Mouse (Mus musculus) heart, postnatal 0 days (tissue): Measurements from ENCODE around the gene Hoxd3. TPM values are rescaled to one million over a fixed set of nuclear protein-coding genes. Genes with fewer than 3 reads are reported as not detected.

ENCODE experiments used
- ATAC-seq: fragments of 200-750 bp; cut with Nextera tagmentation; 2 replicates; pipeline ENCODE4 v1.8.0; 2017; ENCODE audit warnings: low read depth, moderate number of reproducible peaks, moderate library complexity; ENCODE audit not compliant: insufficient read depth
- DNase-seq: peaks from one replicate; pipeline ENCODE4 v3.0.0-alpha.2; 2016; ENCODE audit warnings: low spot score
- H3K27ac ChIP-seq: fragments of 300-500 bp; sonication (generic); 2 replicates; pipeline ENCODE4 v1.5.1; 2014; ENCODE audit warnings: low read depth, mild to moderate bottlenecking
- H3K27me3 ChIP-seq: fragments of 300-500 bp; sonication (generic); 2 replicates; pipeline ENCODE4 v1.6.1; 2014; ENCODE audit warnings: low read length, mixed read lengths; ENCODE audit not compliant: control insufficient read depth, insufficient read depth
- H3K36me3 ChIP-seq: fragments of 300-500 bp; sonication (generic); replicated peaks from 2 replicates; pipeline ENCODE4 v1.6.1; 2014; ENCODE audit warnings: low read length, mixed read lengths; ENCODE audit not compliant: control insufficient read depth, insufficient read depth
- H3K4me1 ChIP-seq: fragments of 300-500 bp; sonication (generic); 2 replicates; pipeline ENCODE4 v1.6.1; 2014; ENCODE audit warnings: antibody characterized with exemption; ENCODE audit not compliant: control insufficient read depth, insufficient read depth
- H3K4me2 ChIP-seq: fragments of 300-500 bp; sonication (generic); 2 replicates; pipeline ENCODE4 v1.6.1; 2014; ENCODE audit warnings: low read depth, mild to moderate bottlenecking, low read length, moderate library complexity
- H3K4me3 ChIP-seq: fragments of 300-500 bp; sonication (generic); 2 replicates; pipeline ENCODE4 v1.5.1; 2014; ENCODE audit warnings: low read depth, low read length
- H3K9ac ChIP-seq: fragments of 300-500 bp; sonication (generic); replicated peaks from 2 replicates; pipeline ENCODE4 v1.6.1; 2014; ENCODE audit warnings: low read depth, low read length, mixed read lengths
- H3K9me3 ChIP-seq: fragments of 300-500 bp; sonication (generic); replicated peaks from 2 replicates; pipeline ENCODE4 v1.6.1; 2016; ENCODE audit warnings: low read length; ENCODE audit not compliant: control insufficient read depth
- CTCF ChIP-seq: IDR thresholded peaks from 2 replicates; pipeline ENCODE4 v1.5.1; 2016; ENCODE audit warnings: antibody characterized with exemption, control low read depth, low read depth
- EP300 ChIP-seq: IDR thresholded peaks from 2 replicates; pipeline ENCODE4 v1.6.1; 2016; ENCODE audit warnings: antibody characterized with exemption, low read depth
- WGBS: fragments of 180-500 bp; shearing (Covaris S2); extraction: QIAGEN DNeasy Blood & Tissue Kit; methylation state at CpG from one replicate; pipeline ENCODE4 v1.1.7; 2014; 5-methylcytosine and 5-hydroxymethylcytosine counted together
- polyA plus RNA-seq: library from polyadenylated mRNA; unstranded; fragments of >200 nt; fragmentation: Nextera tagmentation; extraction: Ambion mirVana; gene quantifications from 2 replicates; pipeline ENCODE4 v1.2.1, GENCODE M21; 2015
- total RNA-seq: library from RNA; depleted of rRNA; stranded (reverse); fragments of >200 nt; gene quantifications from 2 replicates; pipeline ENCODE4 v1.2.3, GENCODE M21; 2014; ENCODE audit warnings: low replicate concordance

Hoxd3 gene
- total and polyA plus RNA-seq, 2 experiments from 2014 or later, result 0.04 TPM; not detected in 1

DNA sequence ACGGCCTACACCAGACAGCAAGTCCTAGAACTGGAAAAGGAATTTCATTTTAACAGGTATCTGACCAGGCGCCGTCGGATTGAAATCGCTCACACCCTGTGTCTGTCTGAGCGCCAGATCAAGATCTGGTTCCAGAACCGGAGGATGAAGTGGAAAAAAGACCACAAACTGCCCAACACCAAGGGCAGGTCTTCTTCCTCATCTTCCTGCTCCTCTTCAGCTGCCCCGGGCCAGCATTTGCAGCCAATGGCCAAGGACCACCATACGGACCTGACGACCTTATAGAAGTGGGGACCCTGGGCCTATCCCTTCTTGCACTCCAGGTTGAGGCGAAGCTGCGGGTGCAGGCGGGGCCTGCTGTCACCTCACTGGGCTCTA lies 16.6 kb downstream of the Hoxd3 start:
- no peak overlapping the region for H3K4me2 ChIP-seq
- no peak overlapping the region for H3K9ac ChIP-seq
- TF ChIP-seq CTCF (no peak), EP300 (no peak)
- ATAC-seq (no peak), DNase-seq (no peak)
- no peaks in the 10 kb centered on the region for H3K36me3 ChIP-seq
- H3K27me3 ChIP-seq, result peaks cover 98% of the 10 kb centered on the region
- no peak overlapping the region for H3K27ac ChIP-seq
- no peak overlapping the region for H3K4me3 ChIP-seq
- H3K4me1 ChIP-seq, result no peaks in the 10 kb centered on the region
- 21% methylated on average over 13 of the region's 13 CpGs for WGBS
- no peaks in the 10 kb centered on the region for H3K9me3 ChIP-seq

DNA sequence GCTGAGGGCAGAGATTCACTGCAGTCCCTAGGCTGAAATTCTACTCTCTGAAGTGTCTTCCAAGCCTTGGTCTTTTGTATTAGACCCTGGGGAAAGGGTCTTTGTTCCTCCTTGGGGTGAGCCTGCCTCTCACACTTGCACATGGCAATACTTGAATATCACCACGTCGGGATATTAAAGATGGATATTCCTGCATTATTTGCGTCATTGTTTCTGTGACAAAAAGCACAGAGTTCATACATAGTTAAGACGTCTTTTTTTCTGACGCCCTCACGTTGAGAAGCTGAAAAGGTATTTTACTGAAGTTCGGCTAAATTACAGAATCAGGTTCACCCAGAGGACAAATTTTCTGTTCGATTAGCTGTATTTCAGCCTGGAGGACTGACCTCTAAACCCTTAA lies 18.6 kb downstream of the Hoxd3 start:
- ATAC-seq, result no peak
- TF ChIP-seq CTCF (no peak), EP300 (no peak)
- no peak for DNase-seq
- Histone ChIP-seq H3K4me1 (no peaks in the 10 kb centered on the region), H3K4me3 (no peak overlapping the region), H3K27me3 (peaks cover 98% of the 10 kb centered on the region), H3K9me3 (no peaks in the 10 kb centered on the region), H3K36me3 (no peaks in the 10 kb centered on the region), H3K4me2 (no peak overlapping the region), H3K27ac (no peak overlapping the region), H3K9ac (no peak overlapping the region)
- WGBS, result 13% methylated on average over 8 of the region's 8 CpGs

DNA sequence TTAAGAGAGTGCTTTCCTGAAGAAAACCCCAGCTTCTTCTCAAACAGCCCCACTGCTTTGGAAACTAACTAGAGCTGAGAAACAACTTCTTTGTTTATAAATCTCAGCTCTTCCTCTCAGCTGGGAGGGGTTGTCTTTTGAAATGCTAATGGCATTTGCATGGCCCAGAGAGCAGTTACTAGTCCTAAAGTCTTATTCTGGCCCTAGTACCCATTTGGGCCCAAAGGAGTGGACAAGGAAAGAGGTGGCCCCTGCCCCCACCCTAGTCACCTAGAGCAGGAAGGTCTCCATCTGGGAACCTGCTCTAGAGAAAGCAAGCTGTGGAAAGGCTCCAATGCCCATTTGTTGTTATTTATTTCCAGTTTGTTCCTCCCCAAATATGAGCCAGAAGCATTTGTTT lies 19.3 kb downstream of the Hoxd3 start:
- ATAC-seq (no peak), DNase-seq (no peak)
- H3K27me3 ChIP-seq, result peaks cover 98% of the 10 kb centered on the region
- no peak for TF ChIP-seq CTCF
- TF ChIP-seq EP300, result no peak
- H3K4me1 ChIP-seq, result no peaks in the 10 kb centered on the region
- no peaks in the 10 kb centered on the region for H3K9me3 ChIP-seq
- H3K36me3 ChIP-seq, result no peaks in the 10 kb centered on the region
- no peak overlapping the region for H3K9ac ChIP-seq
- no peak overlapping the region for H3K4me3 ChIP-seq
- H3K4me2 ChIP-seq, result no peak overlapping the region
- no peak overlapping the region for H3K27ac ChIP-seq

DNA sequence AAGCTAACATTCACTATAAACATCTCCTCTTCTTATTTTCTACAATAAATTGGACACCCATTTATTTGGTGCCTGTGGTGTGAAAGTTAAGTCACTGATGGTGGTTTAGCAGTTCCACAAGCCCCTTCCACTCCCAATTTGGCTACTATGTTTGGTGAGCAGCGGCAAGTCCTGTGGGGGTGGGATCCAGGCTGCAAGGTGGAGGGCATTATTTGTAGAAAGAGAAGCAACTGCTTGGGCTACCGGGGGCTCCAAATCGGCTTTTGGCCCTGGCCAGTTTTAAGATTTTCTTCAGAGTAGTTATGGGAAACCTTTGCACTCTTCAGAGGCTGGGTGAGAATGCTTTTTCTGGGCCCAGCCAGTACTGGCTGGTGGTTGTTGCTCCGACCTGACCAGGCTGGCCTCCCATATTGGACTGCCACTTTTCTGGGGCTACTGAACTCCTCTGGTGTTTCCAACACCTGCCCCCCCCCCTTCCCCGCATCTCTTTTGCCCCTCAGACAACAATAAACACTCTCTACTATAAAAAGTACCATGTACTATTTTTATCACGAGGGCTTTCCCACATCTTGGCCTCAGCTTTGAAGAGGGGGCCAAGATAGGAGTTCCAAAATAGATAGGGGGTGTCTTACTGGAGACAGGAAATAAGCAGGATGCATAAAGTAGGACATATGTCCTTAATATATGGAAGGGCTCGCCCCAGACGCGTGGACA lies 20.2 kb downstream of the Hoxd3 start:
- DNase-seq (no peak), ATAC-seq (no peak)
- H3K4me1 ChIP-seq, result no peaks in the 10 kb centered on the region
- no peak overlapping the region for H3K27ac ChIP-seq
- H3K4me2 ChIP-seq, result no peak overlapping the region
- TF ChIP-seq CTCF (no peak), EP300 (no peak)
- peaks cover 98% of the 10 kb centered on the region for H3K27me3 ChIP-seq
- H3K36me3 ChIP-seq, result no peaks in the 10 kb centered on the region
- no peak overlapping the region for H3K9ac ChIP-seq
- H3K9me3 ChIP-seq, result no peaks in the 10 kb centered on the region
- WGBS, result 13% methylated on average over 9 of the region's 9 CpGs
- no peak overlapping the region for H3K4me3 ChIP-seq

DNA sequence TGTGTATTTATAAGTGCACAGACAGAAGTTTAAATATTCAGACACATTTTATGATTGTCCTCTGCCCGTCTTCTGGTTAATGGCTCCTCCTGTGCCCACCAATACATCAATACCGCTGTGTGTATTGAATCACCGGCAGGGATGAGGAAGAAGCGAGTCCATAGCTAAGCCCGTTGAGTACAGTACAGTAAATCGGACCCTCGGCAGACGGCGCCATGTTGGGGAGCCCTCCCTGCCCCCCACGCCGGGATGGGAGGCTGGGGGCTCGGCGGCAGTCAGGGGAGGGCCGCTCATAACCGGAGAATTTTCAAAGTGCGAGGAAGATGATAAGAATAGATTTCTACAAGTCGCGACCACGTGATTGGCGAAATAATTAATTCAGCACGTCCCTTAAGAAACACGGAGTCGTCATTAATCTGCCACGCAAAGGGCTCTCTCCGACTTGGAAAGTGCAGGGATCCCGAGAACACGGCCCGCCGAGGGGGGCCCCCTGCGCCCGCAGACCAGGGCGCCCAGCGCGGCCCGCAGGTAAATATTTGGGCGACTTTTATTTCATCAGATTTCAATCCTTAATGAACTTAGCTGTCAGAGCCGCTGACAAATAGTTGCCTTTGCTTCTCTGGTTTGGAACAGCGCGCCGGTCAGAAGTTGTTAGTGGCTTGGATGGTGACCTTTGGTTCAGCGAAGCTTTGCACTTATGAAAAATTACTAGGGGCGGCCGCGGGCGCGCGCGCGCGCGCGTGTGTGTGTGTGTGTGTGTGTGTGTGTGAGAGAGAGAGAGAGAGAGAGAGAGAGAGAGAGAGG lies 21.0 kb downstream of the Hoxd3 start:
- TF ChIP-seq CTCF (no peak), EP300 (no peak)
- peak overlapping the region; percentile 23; the same call in 1 of the 2 replicates for H3K4me2 ChIP-seq
- no peaks in the 10 kb centered on the region for H3K9me3 ChIP-seq
- ATAC-seq, result no peak
- H3K27me3 ChIP-seq, result peaks cover 98% of the 10 kb centered on the region
- H3K27ac ChIP-seq, result no peak overlapping the region
- WGBS, result 3% methylated on average over 52 of the region's 52 CpGs
- no peak for DNase-seq
- peak overlapping the region; percentile 25 for H3K4me3 ChIP-seq
- no peak overlapping the region for H3K9ac ChIP-seq
- H3K4me1 ChIP-seq, result no peaks in the 10 kb centered on the region
- H3K36me3 ChIP-seq, result no peaks in the 10 kb centered on the region
